Mouse (Mus musculus): ENCODE measurements at regions not wholly inside any gene's neighbourhood (a gene's known extent, or its start where the extent isn't known, plus 50 kb on each side); places are given as distances from the start of the nearest gene placed in this dataset.

DNA sequence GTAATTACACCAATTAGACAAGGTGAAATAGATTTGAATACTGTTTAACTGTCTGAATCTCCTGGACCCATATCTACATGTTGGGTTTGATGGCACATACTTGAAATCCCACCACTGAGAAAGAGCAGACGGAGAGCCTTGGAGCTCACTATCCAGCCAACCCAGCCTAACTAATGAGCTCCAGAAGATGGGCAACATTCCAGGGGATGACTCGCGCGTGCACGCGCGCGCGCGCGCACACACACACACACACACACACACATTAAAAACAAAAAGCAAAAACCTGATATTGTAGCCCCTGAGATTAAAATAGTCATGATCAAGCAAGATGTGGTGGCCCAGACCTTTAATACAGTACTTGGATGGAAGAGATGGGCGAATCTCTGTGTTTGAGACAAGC, 243.3 kb upstream of the Tbl1xr1 start:
- WGBS (ENCODE audit: insufficient replicate concordance): 91% methylated on average over 12 of the region's 12 CpGs
- no peak for DNase-seq (ENCODE audit: low read depth in 3 of 3, low spot score in 3 of 3)
- Histone ChIP-seq H3K9ac (replicated peaks) (no peak overlapping the region), H3K4me3 (ENCODE audit: insufficient read depth in 1 of 2, low read depth in 2 of 2, low read length in 2 of 2) (no peak overlapping the region), H3K9me3 (ENCODE audit: control insufficient read depth, low read length) (no peaks in the 10 kb centered on the region), H3K36me3 (replicated peaks; ENCODE audit: control insufficient read depth, insufficient read depth, low read depth) (no peaks in the 10 kb centered on the region), H3K4me1 (replicated peaks; ENCODE audit: control insufficient read depth in 2 of 2, insufficient read depth in 2 of 2, low read length in 1 of 2) (no peaks in the 10 kb centered on the region), H3K27me3 (ENCODE audit: control insufficient read depth, insufficient read depth, low read length) (no peaks in the 10 kb centered on the region), H3K4me2 (ENCODE audit: low read depth) (no peak overlapping the region), H3K27ac (no peak overlapping the region)
- TF ChIP-seq EP300 (IDR thresholded peaks at IDR 0.05; ENCODE audit: low read depth): no peak
- TF ChIP-seq CTCF (IDR thresholded peaks at IDR 0.05; ENCODE audit: low read depth): no peak
- ATAC-seq (ENCODE audit: insufficient read depth): no peak

GRCm38 (mm10) chr3:21835526-21835925, 240.9 kb upstream of the Tbl1xr1 start:
- Histone ChIP-seq H3K27me3 (ENCODE audit: control insufficient read depth, insufficient read depth, low read length) (no peaks in the 10 kb centered on the region), H3K9ac (replicated peaks) (no peak overlapping the region), H3K9me3 (ENCODE audit: control insufficient read depth, low read length) (no peaks in the 10 kb centered on the region), H3K36me3 (replicated peaks; ENCODE audit: control insufficient read depth, insufficient read depth, low read depth) (no peaks in the 10 kb centered on the region), H3K4me1 (replicated peaks; ENCODE audit: control insufficient read depth in 2 of 2, insufficient read depth in 2 of 2, low read length in 1 of 2) (no peaks in the 10 kb centered on the region), H3K27ac (no peak overlapping the region), H3K4me3 (ENCODE audit: insufficient read depth in 1 of 2, low read depth in 2 of 2, low read length in 2 of 2) (no peak overlapping the region), H3K4me2 (ENCODE audit: low read depth) (no peak overlapping the region)
- TF ChIP-seq CTCF (IDR thresholded peaks at IDR 0.05; ENCODE audit: low read depth) (no peak), EP300 (IDR thresholded peaks at IDR 0.05; ENCODE audit: low read depth) (no peak)
- WGBS (ENCODE audit: insufficient replicate concordance): 69% methylated on average over 1 of the region's 1 CpGs
- DNase-seq (ENCODE audit: low read depth in 3 of 3, low spot score in 3 of 3) (no peak), ATAC-seq (ENCODE audit: insufficient read depth) (no peak)

DNA sequence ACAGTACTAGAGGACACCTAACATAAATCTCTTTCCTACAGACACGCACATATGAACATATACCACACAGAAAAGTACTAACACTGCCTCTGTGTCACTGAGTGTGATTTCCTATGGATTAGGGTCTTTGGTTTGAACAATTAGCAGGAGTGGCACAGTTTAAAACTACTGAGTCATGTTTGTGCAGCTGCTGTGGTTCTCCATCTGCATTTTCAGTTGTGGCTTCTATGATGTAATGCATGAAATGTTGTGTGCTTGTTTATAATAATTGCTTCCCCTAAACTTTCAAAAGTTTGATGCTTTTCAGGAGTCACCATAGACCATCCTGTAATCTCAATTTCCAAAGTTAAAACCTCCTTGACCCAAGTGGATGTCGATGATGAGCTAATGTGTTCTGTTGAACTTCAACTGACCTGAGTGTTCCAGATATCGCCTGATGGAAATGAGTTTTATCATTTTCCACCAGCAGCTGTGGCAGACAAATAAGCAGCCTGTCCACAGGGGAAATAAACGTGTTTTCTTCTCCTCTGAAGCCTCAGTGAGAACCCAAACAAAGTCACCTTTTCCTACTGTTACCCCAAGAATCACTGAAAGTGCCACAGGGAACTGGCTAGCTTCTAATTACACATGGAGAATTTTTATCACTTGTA, 239.0 kb upstream of the Tbl1xr1 start:
- DNase-seq (ENCODE audit: low read depth in 3 of 3, low spot score in 3 of 3) (no peak), ATAC-seq (ENCODE audit: insufficient read depth) (no peak)
- Histone ChIP-seq H3K36me3 (replicated peaks; ENCODE audit: control insufficient read depth, insufficient read depth, low read depth) (no peaks in the 10 kb centered on the region), H3K4me2 (ENCODE audit: low read depth) (no peak overlapping the region), H3K4me1 (replicated peaks; ENCODE audit: control insufficient read depth in 2 of 2, insufficient read depth in 2 of 2, low read length in 1 of 2) (no peaks in the 10 kb centered on the region), H3K4me3 (ENCODE audit: insufficient read depth in 1 of 2, low read depth in 2 of 2, low read length in 2 of 2) (no peak overlapping the region), H3K27ac (no peak overlapping the region), H3K9me3 (ENCODE audit: control insufficient read depth, low read length) (no peaks in the 10 kb centered on the region), H3K27me3 (ENCODE audit: control insufficient read depth, insufficient read depth, low read length) (no peaks in the 10 kb centered on the region), H3K9ac (replicated peaks) (no peak overlapping the region)
- no peak for TF ChIP-seq CTCF (IDR thresholded peaks at IDR 0.05; ENCODE audit: low read depth)
- TF ChIP-seq EP300 (IDR thresholded peaks at IDR 0.05; ENCODE audit: low read depth): no peak
- 29% methylated on average over 4 of the region's 4 CpGs for WGBS (ENCODE audit: insufficient replicate concordance)

GRCm38 (mm10) chr3:21840751-21841488, 235.5 kb upstream of the Tbl1xr1 start:
- 16% methylated on average over 5 of the region's 5 CpGs for WGBS (ENCODE audit: insufficient replicate concordance)
- Histone ChIP-seq H3K4me3 (ENCODE audit: insufficient read depth in 1 of 2, low read depth in 2 of 2, low read length in 2 of 2) (no peak overlapping the region), H3K9me3 (ENCODE audit: control insufficient read depth, low read length) (no peaks in the 10 kb centered on the region), H3K4me2 (ENCODE audit: low read depth) (no peak overlapping the region), H3K27me3 (ENCODE audit: control insufficient read depth, insufficient read depth, low read length) (no peaks in the 10 kb centered on the region), H3K9ac (replicated peaks) (no peak overlapping the region), H3K36me3 (replicated peaks; ENCODE audit: control insufficient read depth, insufficient read depth, low read depth) (no peaks in the 10 kb centered on the region), H3K4me1 (replicated peaks; ENCODE audit: control insufficient read depth in 2 of 2, insufficient read depth in 2 of 2, low read length in 1 of 2) (no peaks in the 10 kb centered on the region), H3K27ac (no peak overlapping the region)
- ATAC-seq (ENCODE audit: insufficient read depth): no peak
- no peak for DNase-seq (ENCODE audit: low read depth in 3 of 3, low spot score in 3 of 3)
- TF ChIP-seq EP300 (IDR thresholded peaks at IDR 0.05; ENCODE audit: low read depth) (no peak), CTCF (IDR thresholded peaks at IDR 0.05; ENCODE audit: low read depth) (no peak)

DNA sequence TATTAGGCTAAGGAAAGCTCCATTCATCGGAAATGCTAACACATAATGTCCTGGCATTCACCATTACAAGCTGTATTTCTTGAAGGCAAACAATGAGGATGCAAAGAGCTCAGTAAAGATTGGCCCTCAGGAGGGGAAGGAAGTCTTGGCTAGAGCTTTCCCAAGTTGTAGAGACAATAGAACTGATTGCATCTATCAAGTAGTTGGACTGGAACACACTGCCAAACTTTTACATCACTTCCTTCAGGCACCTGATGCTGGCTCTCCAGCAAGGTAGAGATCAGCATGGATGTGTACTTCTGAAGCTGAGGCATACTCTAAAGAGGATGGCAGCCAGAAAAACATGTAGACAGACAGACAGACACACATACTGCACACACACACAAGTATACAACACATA, 234.9 kb upstream of the Tbl1xr1 start:
- Histone ChIP-seq H3K4me1 (replicated peaks; ENCODE audit: control insufficient read depth in 2 of 2, insufficient read depth in 2 of 2, low read length in 1 of 2) (no peaks in the 10 kb centered on the region), H3K9ac (replicated peaks) (no peak overlapping the region), H3K4me2 (ENCODE audit: low read depth) (no peak overlapping the region), H3K9me3 (ENCODE audit: control insufficient read depth, low read length) (no peaks in the 10 kb centered on the region), H3K27me3 (ENCODE audit: control insufficient read depth, insufficient read depth, low read length) (no peaks in the 10 kb centered on the region), H3K36me3 (replicated peaks; ENCODE audit: control insufficient read depth, insufficient read depth, low read depth) (no peaks in the 10 kb centered on the region), H3K27ac (no peak overlapping the region), H3K4me3 (ENCODE audit: insufficient read depth in 1 of 2, low read depth in 2 of 2, low read length in 2 of 2) (no peak overlapping the region)
- WGBS (ENCODE audit: insufficient replicate concordance): 36% methylated on average over 1 of the region's 1 CpGs
- ATAC-seq (ENCODE audit: insufficient read depth) (no peak), DNase-seq (ENCODE audit: low read depth in 3 of 3, low spot score in 3 of 3) (no peak)
- TF ChIP-seq CTCF (IDR thresholded peaks at IDR 0.05; ENCODE audit: low read depth): no peak
- TF ChIP-seq EP300 (IDR thresholded peaks at IDR 0.05; ENCODE audit: low read depth): no peak

Data from liver, embryonic 14.5 days (tissue).